Mouse (Mus musculus): Measurements from ENCODE around the gene Rep15. TPM values are rescaled to one million over a fixed set of nuclear protein-coding genes. Genes with fewer than 3 reads are reported as not detected.

Rep15 gene
- polyA plus RNA-seq, 1 experiment, result not detected

DNA sequence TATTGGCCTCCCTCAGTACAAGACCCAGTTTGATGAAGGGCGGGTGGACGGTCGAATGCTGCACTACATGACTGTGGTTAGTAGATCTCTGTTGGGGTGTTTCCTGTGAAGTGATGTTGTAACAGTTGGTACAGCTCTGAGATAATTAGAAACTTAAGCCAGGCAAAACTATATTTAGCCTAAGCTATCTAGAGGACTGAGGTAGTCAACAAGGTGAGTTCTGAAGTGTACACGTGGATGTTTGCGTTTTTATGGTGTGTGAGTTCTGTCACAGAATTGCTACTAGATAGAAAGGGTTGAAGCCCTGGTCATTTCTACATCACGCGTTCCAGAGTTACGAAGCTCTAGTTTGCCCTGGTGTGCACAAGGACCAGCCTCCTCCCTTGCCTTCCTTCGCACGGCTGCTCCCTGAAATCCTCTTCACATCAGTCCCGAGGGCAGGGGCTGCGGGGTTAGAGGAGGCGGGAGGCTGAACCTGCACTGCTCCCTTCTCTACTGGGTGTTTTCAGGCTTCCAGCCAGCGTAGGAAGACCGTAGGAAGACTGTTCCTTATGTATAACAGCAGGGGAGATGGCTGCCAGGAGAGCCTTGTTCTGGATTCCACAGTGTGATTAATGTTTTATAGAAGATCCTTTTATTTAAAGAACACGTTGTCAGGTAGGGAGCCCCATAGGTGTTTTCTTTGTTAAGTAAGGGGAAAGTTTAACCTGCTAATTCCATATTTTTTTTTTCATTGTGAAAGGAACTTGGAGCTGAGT lies 9.8 kb upstream of the Rep15 start:
- 74% methylated on average over 16 of the region's 16 CpGs for WGBS
- TF ChIP-seq CTCF (IDR thresholded peaks at IDR 0.05; ENCODE audit: control insufficient read depth, insufficient read depth, low read length) (no peak), POLR2A (IDR thresholded peaks at IDR 0.05; ENCODE audit: borderline replicate concordance, control insufficient read depth, low read depth, low read length) (no peak)
- no peak overlapping the region for H3K27ac ChIP-seq (ENCODE audit: control insufficient read depth, insufficient read depth, low read depth, low read length, poor library complexity)

DNA sequence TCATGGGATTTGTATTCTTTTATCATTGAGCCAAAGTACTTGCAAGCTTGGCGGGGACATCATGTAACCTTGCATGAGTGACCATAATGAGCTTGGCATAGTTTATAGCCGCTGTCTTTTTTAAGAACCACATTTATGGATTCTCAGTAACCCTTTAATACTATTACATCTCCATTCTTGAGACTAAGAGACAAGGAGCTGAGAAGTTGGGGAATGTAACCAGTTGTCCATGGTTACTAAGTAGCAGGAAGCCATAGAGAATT lies 9.3 kb upstream of the Rep15 start:
- Histone ChIP-seq H3K27ac (ENCODE audit: control insufficient read depth, insufficient read depth, low read depth, low read length, poor library complexity) (no peak overlapping the region), H3K4me3 (replicated peaks; ENCODE audit: control insufficient read depth, low read depth, low read length) (no peak overlapping the region), H3K4me1 (ENCODE audit: control insufficient read depth, insufficient read depth, low read length) (no peaks in the 10 kb centered on the region)
- 78% methylated on average over 2 of the region's 2 CpGs for WGBS
- TF ChIP-seq POLR2A (IDR thresholded peaks at IDR 0.05; ENCODE audit: borderline replicate concordance, control insufficient read depth, low read depth, low read length) (no peak), CTCF (IDR thresholded peaks at IDR 0.05; ENCODE audit: control insufficient read depth, insufficient read depth, low read length) (no peak)

More for the DNA sequence above, 9.8 kb upstream of the Rep15 start:
- Histone ChIP-seq H3K4me1 (ENCODE audit: control insufficient read depth, insufficient read depth, low read length) (no peaks in the 10 kb centered on the region), H3K4me3 (replicated peaks; ENCODE audit: control insufficient read depth, low read depth, low read length) (no peak overlapping the region)

GRCm38 (mm10) chr6:147023568-147023967 lies 8.8 kb upstream of the Rep15 start:
- H3K4me1 ChIP-seq (ENCODE audit: control insufficient read depth, insufficient read depth, low read length), result no peaks in the 10 kb centered on the region
- no peak for TF ChIP-seq CTCF (IDR thresholded peaks at IDR 0.05; ENCODE audit: control insufficient read depth, insufficient read depth, low read length)
- TF ChIP-seq POLR2A (IDR thresholded peaks at IDR 0.05; ENCODE audit: borderline replicate concordance, control insufficient read depth, low read depth, low read length), result no peak
- H3K4me3 ChIP-seq (replicated peaks; ENCODE audit: control insufficient read depth, low read depth, low read length), result no peak overlapping the region
- H3K27ac ChIP-seq (ENCODE audit: control insufficient read depth, insufficient read depth, low read depth, low read length, poor library complexity), result no peak overlapping the region

GRCm38 (mm10) chr6:147024761-147025160 lies 7.6 kb upstream of the Rep15 start:
- Histone ChIP-seq H3K4me1 (ENCODE audit: control insufficient read depth, insufficient read depth, low read length) (no peaks in the 10 kb centered on the region), H3K27ac (ENCODE audit: control insufficient read depth, insufficient read depth, low read depth, low read length, poor library complexity) (no peak overlapping the region), H3K4me3 (replicated peaks; ENCODE audit: control insufficient read depth, low read depth, low read length) (no peak overlapping the region)
- TF ChIP-seq CTCF (IDR thresholded peaks at IDR 0.05; ENCODE audit: control insufficient read depth, insufficient read depth, low read length) (no peak), POLR2A (IDR thresholded peaks at IDR 0.05; ENCODE audit: borderline replicate concordance, control insufficient read depth, low read depth, low read length) (no peak)
- 76% methylated on average over 3 of the region's 3 CpGs for WGBS

GRCm38 (mm10) chr6:147028396-147028795 lies 4.0 kb upstream of the Rep15 start:
- TF ChIP-seq CTCF (IDR thresholded peaks at IDR 0.05; ENCODE audit: control insufficient read depth, insufficient read depth, low read length), result no peak
- no peak for TF ChIP-seq POLR2A (IDR thresholded peaks at IDR 0.05; ENCODE audit: borderline replicate concordance, control insufficient read depth, low read depth, low read length)
- 80% methylated on average over 2 of the region's 2 CpGs for WGBS
- Histone ChIP-seq H3K4me1 (ENCODE audit: control insufficient read depth, insufficient read depth, low read length) (no peaks in the 10 kb centered on the region), H3K27ac (ENCODE audit: control insufficient read depth, insufficient read depth, low read depth, low read length, poor library complexity) (no peak overlapping the region), H3K4me3 (replicated peaks; ENCODE audit: control insufficient read depth, low read depth, low read length) (no peak overlapping the region)

DNA sequence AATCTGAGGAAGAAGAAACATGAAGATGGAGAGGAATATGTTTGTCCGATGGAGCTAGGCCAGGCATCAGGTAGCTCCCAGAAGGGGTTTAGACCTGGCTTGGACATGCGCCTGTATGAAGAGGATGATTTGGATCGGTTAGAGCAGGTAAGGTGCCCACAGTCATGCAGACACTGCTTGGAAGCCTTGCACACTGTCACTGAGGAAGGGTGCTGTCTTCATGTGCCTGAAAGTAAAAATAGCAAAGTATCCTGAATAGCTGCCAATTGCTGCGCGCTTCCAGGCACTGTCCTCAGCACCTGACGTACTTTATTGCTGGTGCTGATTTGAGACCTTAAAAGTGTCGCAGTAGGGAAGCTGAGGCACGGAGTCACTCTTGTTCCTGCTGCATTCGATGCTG lies 2.8 kb upstream of the Rep15 start:
- TF ChIP-seq CTCF (IDR thresholded peaks at IDR 0.05; ENCODE audit: control insufficient read depth, insufficient read depth, low read length) (no peak), POLR2A (IDR thresholded peaks at IDR 0.05; ENCODE audit: borderline replicate concordance, control insufficient read depth, low read depth, low read length) (no peak)
- WGBS, result 86% methylated on average over 9 of the region's 9 CpGs
- no peaks in the 10 kb centered on the region for H3K4me1 ChIP-seq (ENCODE audit: control insufficient read depth, insufficient read depth, low read length)
- H3K27ac ChIP-seq (ENCODE audit: control insufficient read depth, insufficient read depth, low read depth, low read length, poor library complexity), result no peak overlapping the region
- no peak overlapping the region for H3K4me3 ChIP-seq (replicated peaks; ENCODE audit: control insufficient read depth, low read depth, low read length)

DNA sequence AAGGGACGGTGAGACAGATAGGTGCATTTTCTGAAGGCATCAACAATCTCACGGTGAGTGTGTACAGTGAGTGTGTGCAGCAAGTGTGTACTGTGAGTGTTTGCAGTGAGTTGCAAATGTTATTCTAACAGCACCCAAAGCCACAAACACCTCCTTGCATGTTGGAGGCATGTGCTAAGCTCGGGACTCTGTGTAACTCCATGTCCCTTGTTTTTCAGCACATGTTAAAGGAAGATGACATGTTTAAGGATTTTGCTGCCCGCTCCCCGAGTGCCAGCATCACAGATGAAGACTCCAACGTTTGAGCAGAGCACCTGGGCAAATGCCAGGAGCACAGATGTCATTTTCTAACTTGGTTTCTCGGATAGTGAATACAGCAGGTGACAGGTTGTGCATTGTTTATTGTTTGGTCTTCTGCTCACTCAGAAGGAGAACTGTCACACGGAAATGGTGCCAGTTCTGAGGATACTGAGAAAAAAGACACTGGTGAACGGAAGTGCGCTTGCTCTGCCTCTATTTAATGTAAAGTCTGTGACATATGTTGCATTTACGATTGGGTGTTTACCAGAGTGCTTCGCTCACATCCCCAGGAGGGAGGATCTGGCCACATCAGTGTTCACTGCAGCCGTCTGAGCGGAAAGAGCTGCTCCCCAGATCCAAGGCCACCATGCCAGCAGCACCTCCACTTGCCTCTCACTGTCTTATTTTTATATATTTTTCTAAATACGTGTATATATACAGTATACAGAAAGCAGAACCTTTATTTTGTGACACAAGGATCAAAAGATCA lies 2.1 kb upstream of the Rep15 start:
- WGBS, result 83% methylated on average over 15 of the region's 15 CpGs
- Histone ChIP-seq H3K4me3 (replicated peaks; ENCODE audit: control insufficient read depth, low read depth, low read length) (no peak overlapping the region), H3K27ac (ENCODE audit: control insufficient read depth, insufficient read depth, low read depth, low read length, poor library complexity) (no peak overlapping the region), H3K4me1 (ENCODE audit: control insufficient read depth, insufficient read depth, low read length) (no peaks in the 10 kb centered on the region)
- TF ChIP-seq CTCF (IDR thresholded peaks at IDR 0.05; ENCODE audit: control insufficient read depth, insufficient read depth, low read length) (no peak), POLR2A (IDR thresholded peaks at IDR 0.05; ENCODE audit: borderline replicate concordance, control insufficient read depth, low read depth, low read length) (no peak)

Measured in bone marrow, adult 2 months (tissue).